Mouse (Mus musculus): Measurements from ENCODE around the gene Rpp40. TPM values are rescaled to one million over a fixed set of nuclear protein-coding genes. Genes with fewer than 3 reads are reported as not detected.

Rpp40 gene
- total and polyA plus RNA-seq, 3 experiments = 11.4 to 15.3 (median 13.2) TPM

GRCm38 (mm10) chr13:35880555-35881046 lies 25.6 kb downstream of the Rpp40 start:
- Histone ChIP-seq H3K36me3 (replicated peaks) (peaks cover 12% of the 10 kb centered on the region), H3K4me3 (ENCODE audit: low read depth, low read length) (no peak overlapping the region), H3K27me3 (ENCODE audit: insufficient read depth, low read length) (peaks cover 34% of the 10 kb centered on the region), H3K4me1 (ENCODE audit: insufficient read depth, low read depth, low read length) (no peaks in the 10 kb centered on the region), H3K9me3 (replicated peaks) (no peaks in the 10 kb centered on the region)
- DNase-seq (ENCODE audit: low spot score) (no peak), ATAC-seq (ENCODE audit: extremely low read depth, insufficient number of reproducible peaks, low FRiP score, poor library complexity, severe bottlenecking) (no peak)
- no peak for TF ChIP-seq POLR2AphosphoS5 (IDR thresholded peaks at IDR 0.05; ENCODE audit: insufficient replicate concordance, low read depth, low read length)

GRCm38 (mm10) chr13:35879519-35879918 lies 26.6 kb downstream of the Rpp40 start:
- ATAC-seq (ENCODE audit: extremely low read depth, insufficient number of reproducible peaks, low FRiP score, poor library complexity, severe bottlenecking) (no peak), DNase-seq (ENCODE audit: low spot score) (no peak)
- Histone ChIP-seq H3K9me3 (replicated peaks) (no peaks in the 10 kb centered on the region), H3K4me3 (ENCODE audit: low read depth, low read length) (no peak overlapping the region), H3K36me3 (replicated peaks) (peaks cover 20% of the 10 kb centered on the region), H3K4me1 (ENCODE audit: insufficient read depth, low read depth, low read length) (no peaks in the 10 kb centered on the region), H3K27me3 (ENCODE audit: insufficient read depth, low read length) (peaks cover 26% of the 10 kb centered on the region)
- TF ChIP-seq POLR2AphosphoS5 (IDR thresholded peaks at IDR 0.05; ENCODE audit: insufficient replicate concordance, low read depth, low read length) = no peak

- H3K4me3 ChIP-seq (ENCODE audit: low read depth, low read length) = no peak overlapping the region
- H3K9me3 ChIP-seq (replicated peaks) = no peaks in the 10 kb centered on the region
- TF ChIP-seq GATA1 (IDR thresholded peaks at IDR 0.05; ENCODE audit: borderline replicate concordance, low read length) = no peak
- TF ChIP-seq POLR2AphosphoS5 (IDR thresholded peaks at IDR 0.05; ENCODE audit: insufficient replicate concordance, low read depth, low read length) = no peak
- no peak for TF ChIP-seq GATA2 (IDR thresholded peaks at IDR 0.05; ENCODE audit: borderline replicate concordance, low read depth, low read length)
- no peak for TF ChIP-seq CTCF (IDR thresholded peaks at IDR 0.05; ENCODE audit: low read depth, low read length)
- no peak for TF ChIP-seq TAL1 (conservative IDR thresholded peaks at IDR 0.05; ENCODE audit: low read depth, low read length)
- H3K27me3 ChIP-seq (ENCODE audit: insufficient read depth, low read length) = peaks cover 21% of the 10 kb centered on the region
- no peaks in the 10 kb centered on the region for H3K4me1 ChIP-seq (ENCODE audit: insufficient read depth, low read depth, low read length)
- peaks cover 24% of the 10 kb centered on the region for H3K36me3 ChIP-seq (replicated peaks)
- DNase-seq (ENCODE audit: low spot score) (no peak), ATAC-seq (ENCODE audit: extremely low read depth, insufficient number of reproducible peaks, low FRiP score, poor library complexity, severe bottlenecking) (no peak)
These were observed 27.1 kb downstream of the Rpp40 start for GRCm38 (mm10) chr13:35879068-35879467.

- ATAC-seq (ENCODE audit: extremely low read depth, insufficient number of reproducible peaks, low FRiP score, poor library complexity, severe bottlenecking) (no peak), DNase-seq (ENCODE audit: low spot score) (no peak)
- H3K4me3 ChIP-seq (ENCODE audit: low read depth, low read length) = no peak overlapping the region
- no peaks in the 10 kb centered on the region for H3K4me1 ChIP-seq (ENCODE audit: insufficient read depth, low read depth, low read length)
- H3K36me3 ChIP-seq (replicated peaks) = peaks cover 31% of the 10 kb centered on the region
- TF ChIP-seq GATA1 (IDR thresholded peaks at IDR 0.05; ENCODE audit: borderline replicate concordance, low read length) (no peak), GATA2 (IDR thresholded peaks at IDR 0.05; ENCODE audit: borderline replicate concordance, low read depth, low read length) (no peak), TAL1 (conservative IDR thresholded peaks at IDR 0.05; ENCODE audit: low read depth, low read length) (no peak), CTCF (IDR thresholded peaks at IDR 0.05; ENCODE audit: low read depth, low read length) (no peak), POLR2AphosphoS5 (IDR thresholded peaks at IDR 0.05; ENCODE audit: insufficient replicate concordance, low read depth, low read length) (no peak)
- H3K9me3 ChIP-seq (replicated peaks) = no peaks in the 10 kb centered on the region
- H3K27me3 ChIP-seq (ENCODE audit: insufficient read depth, low read length) = peaks cover 21% of the 10 kb centered on the region
These were observed 27.9 kb downstream of the Rpp40 start for GRCm38 (mm10) chr13:35878282-35878681.

- no peak overlapping the region for H3K4me3 ChIP-seq (ENCODE audit: low read depth, low read length)
- DNase-seq (ENCODE audit: low spot score) (no peak), ATAC-seq (ENCODE audit: extremely low read depth, insufficient number of reproducible peaks, low FRiP score, poor library complexity, severe bottlenecking) (no peak)
- peaks cover 3% of the 10 kb centered on the region; the same call in 1 of the 2 replicates for H3K4me1 ChIP-seq (ENCODE audit: insufficient read depth, low read depth, low read length)
- TF ChIP-seq POLR2AphosphoS5 (IDR thresholded peaks at IDR 0.05; ENCODE audit: insufficient replicate concordance, low read depth, low read length) (no peak), GATA2 (IDR thresholded peaks at IDR 0.05; ENCODE audit: borderline replicate concordance, low read depth, low read length) (no peak)
- H3K27me3 ChIP-seq (ENCODE audit: insufficient read depth, low read length) = peaks cover 8% of the 10 kb centered on the region; the same call in 1 of the 2 replicates
- peaks cover 58% of the 10 kb centered on the region for H3K36me3 ChIP-seq (replicated peaks)
- H3K9me3 ChIP-seq (replicated peaks) = no peaks in the 10 kb centered on the region
These were observed 30.8 kb downstream of the Rpp40 start for GRCm38 (mm10) chr13:35875396-35875795.

GRCm38 (mm10) chr13:35871107-35871506 lies 35.1 kb downstream of the Rpp40 start:
- DNase-seq (ENCODE audit: low spot score) (no peak), ATAC-seq (ENCODE audit: extremely low read depth, insufficient number of reproducible peaks, low FRiP score, poor library complexity, severe bottlenecking) (no peak)
- no peaks in the 10 kb centered on the region for H3K27me3 ChIP-seq (ENCODE audit: insufficient read depth, low read length)
- peaks cover 5% of the 10 kb centered on the region for H3K4me1 ChIP-seq (ENCODE audit: insufficient read depth, low read depth, low read length)
- H3K36me3 ChIP-seq (replicated peaks) = peaks cover 93% of the 10 kb centered on the region
- H3K4me3 ChIP-seq (ENCODE audit: low read depth, low read length) = no peak overlapping the region
- no peaks in the 10 kb centered on the region for H3K9me3 ChIP-seq (replicated peaks)
- no peak for TF ChIP-seq GATA1 (IDR thresholded peaks at IDR 0.05; ENCODE audit: borderline replicate concordance, low read length)
- no peak for TF ChIP-seq TAL1 (conservative IDR thresholded peaks at IDR 0.05; ENCODE audit: low read depth, low read length)
- no peak for TF ChIP-seq CTCF (IDR thresholded peaks at IDR 0.05; ENCODE audit: low read depth, low read length)
- TF ChIP-seq POLR2AphosphoS5 (IDR thresholded peaks at IDR 0.05; ENCODE audit: insufficient replicate concordance, low read depth, low read length) = no peak
- TF ChIP-seq GATA2 (IDR thresholded peaks at IDR 0.05; ENCODE audit: borderline replicate concordance, low read depth, low read length) = no peak

GRCm38 (mm10) chr13:35870659-35871058 lies 35.5 kb downstream of the Rpp40 start:
- no peak for TF ChIP-seq TAL1 (conservative IDR thresholded peaks at IDR 0.05; ENCODE audit: low read depth, low read length)
- TF ChIP-seq POLR2AphosphoS5 (IDR thresholded peaks at IDR 0.05; ENCODE audit: insufficient replicate concordance, low read depth, low read length) = no peak
- TF ChIP-seq CTCF (IDR thresholded peaks at IDR 0.05; ENCODE audit: low read depth, low read length) = no peak
- TF ChIP-seq GATA2 (IDR thresholded peaks at IDR 0.05; ENCODE audit: borderline replicate concordance, low read depth, low read length) = no peak
- TF ChIP-seq GATA1 (IDR thresholded peaks at IDR 0.05; ENCODE audit: borderline replicate concordance, low read length) = no peak
- H3K4me1 ChIP-seq (ENCODE audit: insufficient read depth, low read depth, low read length) = peaks cover 5% of the 10 kb centered on the region
- no peak overlapping the region for H3K4me3 ChIP-seq (ENCODE audit: low read depth, low read length)
- DNase-seq (ENCODE audit: low spot score) (no peak), ATAC-seq (ENCODE audit: extremely low read depth, insufficient number of reproducible peaks, low FRiP score, poor library complexity, severe bottlenecking) (no peak)
- peaks cover 93% of the 10 kb centered on the region for H3K36me3 ChIP-seq (replicated peaks)
- H3K9me3 ChIP-seq (replicated peaks) = no peaks in the 10 kb centered on the region
- no peaks in the 10 kb centered on the region for H3K27me3 ChIP-seq (ENCODE audit: insufficient read depth, low read length)

Data from G1E (cell line).